Mouse (Mus musculus): ENCODE results near the gene Cept1.

The Cept1 gene

GRCm38 (mm10) chr3:106494417-106494950 is 53.1 kb downstream of the Cept1 start:
- peak; percentile 61 to 70 for DNase-seq

GRCm38 (mm10) chr3:106493882-106494281 is 53.7 kb downstream of the Cept1 start:
- DNase-seq, result no peak

- DNase-seq, result no peak
These were observed 54.4 kb downstream of the Cept1 start for GRCm38 (mm10) chr3:106493202-106493601.

- DNase-seq, result no peak
These were observed 54.9 kb downstream of the Cept1 start for GRCm38 (mm10) chr3:106492723-106493122.

- no peak for DNase-seq
These were observed 57.4 kb downstream of the Cept1 start for GRCm38 (mm10) chr3:106490239-106490638.

GRCm38 (mm10) chr3:106487551-106487950 is 60.1 kb downstream of the Cept1 start:
- no peak for DNase-seq

GRCm38 (mm10) chr3:106485810-106486209 is 61.8 kb downstream of the Cept1 start:
- no peak for DNase-seq

GRCm38 (mm10) chr3:106484861-106485260 is 62.7 kb downstream of the Cept1 start:
- no peak for DNase-seq

- no peak for DNase-seq
These were observed 63.7 kb downstream of the Cept1 start for GRCm38 (mm10) chr3:106483796-106484405.

- DNase-seq, result no peak
These were observed 64.3 kb downstream of the Cept1 start for GRCm38 (mm10) chr3:106483297-106483696.

GRCm38 (mm10) chr3:106482281-106483081 is 65.1 kb downstream of the Cept1 start, which contains the start of gene Dennd2d:
Dennd2d (plus strand) TSS chr3:106482405.
- peak; percentile 7 to 34 for DNase-seq

- DNase-seq, result no peak
These were observed 70.7 kb downstream of the Cept1 start for GRCm38 (mm10) chr3:106476863-106477262.

- no peak for DNase-seq
These were observed 73.4 kb downstream of the Cept1 start for GRCm38 (mm10) chr3:106474210-106474609.

GRCm38 (mm10) chr3:106464750-106465149 is 82.9 kb downstream of the Cept1 start:
- no peak for DNase-seq

- no peak for DNase-seq
These were observed 85.1 kb downstream of the Cept1 start for GRCm38 (mm10) chr3:106462493-106462892.

- no peak for DNase-seq
These were observed 85.5 kb downstream of the Cept1 start for GRCm38 (mm10) chr3:106462059-106462470.

- no peak for DNase-seq
These were observed 90.2 kb downstream of the Cept1 start for GRCm38 (mm10) chr3:106457298-106457869.

- DNase-seq, result no peak
These were observed 95.0 kb downstream of the Cept1 start for GRCm38 (mm10) chr3:106452616-106453015.

Measured in cerebellum, postnatal 10 days (tissue).